Mouse (Mus musculus) lung, adult 2 months (tissue): ENCODE measurements around the gene Olig3.

Source experiments
- CTCF ChIP-seq: fragments of 200-500 bp; IDR thresholded peaks from 2 replicates; pipeline ENCODE4 v1.5.1; 2011; ENCODE audit warnings: mild to moderate bottlenecking, low read length, control low read depth; ENCODE audit not compliant: insufficient read depth
- POLR2A ChIP-seq: fragments of 200-500 bp; IDR thresholded peaks from 2 replicates; pipeline ENCODE4 v1.6.1; 2011; ENCODE audit warnings: low read depth, mild to moderate bottlenecking, control low read depth, low read length, borderline replicate concordance; ENCODE audit errors: extremely low read depth

DNA sequence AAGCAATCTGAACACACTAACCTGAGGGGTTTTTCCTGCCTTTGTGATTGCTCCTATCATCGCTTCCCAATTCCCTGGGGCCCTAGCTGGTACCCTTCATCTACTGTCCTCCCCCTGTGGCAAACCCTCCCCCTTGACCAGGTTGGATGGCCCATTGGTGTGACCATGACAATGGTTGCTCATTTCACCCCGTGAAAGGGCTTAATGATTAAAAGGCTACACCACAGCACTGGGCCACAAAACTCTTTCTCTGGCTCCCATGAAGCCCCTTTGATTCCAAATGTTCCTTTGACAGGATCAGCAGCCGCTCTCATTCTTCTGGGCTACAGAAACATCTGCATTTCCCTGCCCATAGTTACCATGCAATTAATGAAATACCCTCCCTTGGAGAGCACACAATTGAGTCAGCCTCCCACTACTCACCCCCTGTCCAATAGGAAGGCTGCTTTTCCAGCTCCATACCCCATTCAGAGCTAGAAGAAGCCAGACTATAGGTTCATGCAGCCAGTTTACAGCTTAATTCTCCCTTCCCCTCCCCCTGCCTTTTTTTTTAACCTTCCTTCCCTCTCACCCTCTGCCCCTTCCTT, 27.0 kb upstream of the Olig3 start:
- TF ChIP-seq CTCF (no peak), POLR2A (no peak)
